Mouse (Mus musculus) cortical plate, adult 2 months (tissue): ENCODE measurements at regions not wholly inside any gene's neighbourhood (a gene's known extent, or its start where the extent isn't known, plus 50 kb on each side); places are given as distances from the start of the nearest gene placed in this dataset.
A peak's percentile ranks its signal among the peaks of the same experiment; 100 is the strongest.

Experiments used
- H3K27ac ChIP-seq: fragments of 200-500 bp; 2 replicates; pipeline ENCODE4 v1.5.1; 2012; ENCODE audit warnings: low read length, control low read depth, inconsistent platforms; ENCODE audit not compliant: insufficient read depth
- H3K4me1 ChIP-seq: fragments of 200-500 bp; 2 replicates; pipeline ENCODE4 v1.6.1; 2011; ENCODE audit warnings: low read length; ENCODE audit not compliant: control insufficient read depth, insufficient read depth
- H3K4me3 ChIP-seq: fragments of 200-500 bp; 2 replicates; pipeline ENCODE4 v1.5.1; 2011; ENCODE audit warnings: mild to moderate bottlenecking, low read length, control low read depth; ENCODE audit not compliant: insufficient read depth
- CTCF ChIP-seq: fragments of 200-500 bp; IDR thresholded peaks from 2 replicates; pipeline ENCODE4 v1.5.1; 2011; ENCODE audit warnings: mild to moderate bottlenecking, control low read depth, low read length; ENCODE audit not compliant: insufficient read depth; ENCODE audit errors: extremely low read depth
- POLR2A ChIP-seq: fragments of 200-500 bp; IDR thresholded peaks from 2 replicates; pipeline ENCODE4 v1.6.1; 2011; ENCODE audit warnings: mild to moderate bottlenecking, low read length, control low read depth; ENCODE audit not compliant: insufficient read depth; ENCODE audit errors: extremely low read depth

GRCm38 (mm10) chr8:89271381-89272355, 227.7 kb upstream of the Sall1 start:
- Histone ChIP-seq H3K4me3 (peak overlapping the region; percentile 22; the same call in 1 of the 2 replicates), H3K27ac (no peak overlapping the region), H3K4me1 (no peaks in the 10 kb centered on the region)
- TF ChIP-seq CTCF: no peak

GRCm38 (mm10) chr8:89270001-89270400, 226.0 kb upstream of the Sall1 start:
- H3K4me3 ChIP-seq: no peak overlapping the region
- no peaks in the 10 kb centered on the region for H3K4me1 ChIP-seq
- TF ChIP-seq CTCF (no peak), POLR2A (no peak)
- no peak overlapping the region for H3K27ac ChIP-seq

GRCm38 (mm10) chr8:89261163-89261812, 217.3 kb upstream of the Sall1 start:
- TF ChIP-seq POLR2A (no peak), CTCF (no peak)
- Histone ChIP-seq H3K27ac (no peak overlapping the region), H3K4me3 (no peak overlapping the region), H3K4me1 (no peaks in the 10 kb centered on the region)

- Histone ChIP-seq H3K4me3 (no peak overlapping the region), H3K27ac (no peak overlapping the region), H3K4me1 (no peaks in the 10 kb centered on the region)
- no peak for TF ChIP-seq POLR2A
- TF ChIP-seq CTCF: no peak
Measured at GRCm38 (mm10) chr8:89259881-89260280, 215.9 kb upstream of the Sall1 start.

GRCm38 (mm10) chr8:89246342-89246741, 202.4 kb upstream of the Sall1 start:
- Histone ChIP-seq H3K4me3 (no peak overlapping the region), H3K27ac (no peak overlapping the region), H3K4me1 (no peaks in the 10 kb centered on the region)
- TF ChIP-seq POLR2A: no peak
- no peak for TF ChIP-seq CTCF

- Histone ChIP-seq H3K4me1 (no peaks in the 10 kb centered on the region), H3K4me3 (no peak overlapping the region), H3K27ac (no peak overlapping the region)
- TF ChIP-seq CTCF: no peak
- no peak for TF ChIP-seq POLR2A
Measured at GRCm38 (mm10) chr8:89245131-89245751, 201.3 kb upstream of the Sall1 start.

GRCm38 (mm10) chr8:89241686-89242085, 197.7 kb upstream of the Sall1 start:
- no peak overlapping the region for H3K4me3 ChIP-seq
- no peak overlapping the region for H3K27ac ChIP-seq
- TF ChIP-seq POLR2A (no peak), CTCF (no peak)
- no peaks in the 10 kb centered on the region for H3K4me1 ChIP-seq

- H3K27ac ChIP-seq: no peak overlapping the region
- no peak overlapping the region for H3K4me3 ChIP-seq
- no peaks in the 10 kb centered on the region for H3K4me1 ChIP-seq
- no peak for TF ChIP-seq CTCF
- no peak for TF ChIP-seq POLR2A
Measured at GRCm38 (mm10) chr8:89239626-89240025, 195.7 kb upstream of the Sall1 start.

GRCm38 (mm10) chr8:89234041-89234440, 190.1 kb upstream of the Sall1 start:
- Histone ChIP-seq H3K4me3 (no peak overlapping the region), H3K27ac (no peak overlapping the region), H3K4me1 (no peaks in the 10 kb centered on the region)
- TF ChIP-seq CTCF: no peak
- TF ChIP-seq POLR2A: no peak

GRCm38 (mm10) chr8:89232318-89232717, 188.4 kb upstream of the Sall1 start:
- TF ChIP-seq POLR2A: no peak
- no peak for TF ChIP-seq CTCF
- Histone ChIP-seq H3K27ac (no peak overlapping the region), H3K4me3 (no peak overlapping the region), H3K4me1 (no peaks in the 10 kb centered on the region)
